Mouse (Mus musculus): ENCODE measurements around the gene Tmem50b. TPM values are rescaled to one million over a fixed set of nuclear protein-coding genes. Genes with fewer than 3 reads are reported as not detected.

The Tmem50b gene
- polyA plus RNA-seq, 1 experiment from 2014 or later: 39.5 TPM

DNA sequence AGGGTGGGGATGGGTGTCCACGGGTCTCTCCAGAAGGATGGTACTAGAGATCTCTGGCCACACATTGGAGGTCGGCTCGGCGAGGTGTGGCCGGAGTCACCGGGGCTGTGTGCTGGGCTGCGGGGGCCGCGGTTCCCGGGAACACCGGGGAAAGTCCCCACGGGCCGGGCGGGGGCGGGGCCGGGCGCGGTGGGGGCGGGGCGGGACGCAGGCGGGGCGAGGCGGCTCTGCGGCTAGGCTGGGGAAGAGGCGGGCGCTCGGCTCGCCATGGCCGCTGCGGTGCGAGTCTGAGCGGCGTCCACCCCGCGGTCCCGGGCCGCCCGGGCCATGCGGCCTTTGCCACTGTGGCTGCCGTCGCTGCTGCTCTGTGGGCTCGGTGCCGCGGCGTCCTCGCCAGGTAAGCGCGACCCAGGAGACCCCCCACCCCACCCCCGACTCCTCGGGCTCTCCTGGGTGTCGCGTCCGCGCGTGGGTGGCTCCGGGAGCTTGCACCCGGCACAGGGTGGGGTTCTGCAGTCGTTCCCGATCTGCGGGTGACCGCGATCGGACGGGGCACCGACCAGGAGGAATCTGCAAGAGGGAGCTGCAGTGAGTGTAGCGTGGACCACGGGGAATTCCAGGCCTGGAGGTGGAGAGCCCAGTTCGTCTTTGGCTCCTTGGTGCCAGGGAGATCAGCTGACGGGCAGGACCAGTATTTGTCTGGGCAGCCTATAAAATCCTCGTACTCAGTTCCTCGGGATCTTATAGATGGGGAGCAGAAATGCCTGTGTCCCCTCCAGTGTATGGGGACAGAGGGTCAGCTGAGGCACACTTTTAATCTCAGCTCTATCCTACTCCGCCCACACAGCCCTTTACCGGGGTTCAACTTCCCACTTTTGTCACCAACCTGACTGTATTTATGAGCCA is 50.5 kb downstream of the Tmem50b start, which contains the start of gene Ifngr2:
Ifngr2 (plus strand) TSS at position 237 of the 906 bp plus-strand sequence.
- peak within 1 kb of the TSS; percentile 95 for H3K9ac ChIP-seq (ENCODE audit: low read depth, low read length)
- WGBS: 2% methylated on average over 23 of the region's 74 CpGs
- H3K4me2 ChIP-seq (ENCODE audit: low read depth, low read length): peak within 1 kb of the TSS; percentile 72
- DNase-seq (ENCODE audit: low spot score): no peak
- H3K4me3 ChIP-seq (ENCODE audit: low read depth, low read length): peak within 1 kb of the TSS; percentile 95
- no peaks in the 10 kb centered on the region for H3K36me3 ChIP-seq (ENCODE audit: control insufficient read depth, insufficient read depth, low read length)
- peaks cover 20% of the 10 kb centered on the region for H3K4me1 ChIP-seq (ENCODE audit: control insufficient read depth, insufficient read depth, low read length)
- no peaks in the 10 kb centered on the region for H3K9me3 ChIP-seq (ENCODE audit: control insufficient read depth, low read length)
- H3K27me3 ChIP-seq (replicated peaks; ENCODE audit: control insufficient read depth, insufficient read depth, low read length): no peaks in the 10 kb centered on the region; the same call in 1 of the 2 replicates
- ATAC-seq (ENCODE audit: low read depth): peak; percentile 89
- peak within 1 kb of the TSS; percentile 76 for H3K27ac ChIP-seq (replicated peaks; ENCODE audit: low read depth, low read length)

DNA sequence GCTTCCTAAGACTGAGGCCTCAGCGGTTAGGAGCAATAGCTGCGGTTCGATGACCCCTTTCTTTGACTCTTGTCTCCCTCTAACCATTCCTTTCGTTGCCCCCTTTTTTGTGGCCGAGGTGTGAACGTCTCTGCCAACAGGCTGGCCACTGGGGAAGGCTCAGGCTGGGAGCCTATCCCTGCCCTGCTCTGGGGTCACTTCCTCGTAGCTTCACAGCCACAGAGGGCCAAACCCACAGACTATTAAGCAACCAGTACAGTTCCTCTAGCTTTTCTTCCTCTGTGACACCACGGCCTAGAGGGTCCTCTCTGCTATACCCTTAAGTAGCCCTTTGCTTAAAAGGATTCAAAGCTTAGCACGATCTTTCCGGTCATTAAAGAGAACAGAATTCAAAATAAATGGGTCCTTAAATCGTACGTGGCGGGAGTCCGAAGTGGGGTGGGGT is 51.2 kb downstream of the Tmem50b start:
- H3K4me2 ChIP-seq (ENCODE audit: low read depth, low read length): peak overlapping the region; percentile 72
- no peaks in the 10 kb centered on the region; the same call in 1 of the 2 replicates for H3K27me3 ChIP-seq (replicated peaks; ENCODE audit: control insufficient read depth, insufficient read depth, low read length)
- ATAC-seq (ENCODE audit: low read depth) (peak; percentile 56), DNase-seq (ENCODE audit: low spot score) (no peak)
- H3K36me3 ChIP-seq (ENCODE audit: control insufficient read depth, insufficient read depth, low read length): no peaks in the 10 kb centered on the region
- no peaks in the 10 kb centered on the region for H3K9me3 ChIP-seq (ENCODE audit: control insufficient read depth, low read length)
- peak overlapping the region; percentile 95 for H3K9ac ChIP-seq (ENCODE audit: low read depth, low read length)
- WGBS: 18% methylated on average over 14 of the region's 14 CpGs
- H3K4me1 ChIP-seq (ENCODE audit: control insufficient read depth, insufficient read depth, low read length): peaks cover 22% of the 10 kb centered on the region
- H3K4me3 ChIP-seq (ENCODE audit: low read depth, low read length): peak overlapping the region; percentile 95
- peak overlapping the region; percentile 76 for H3K27ac ChIP-seq (replicated peaks; ENCODE audit: low read depth, low read length)

- no peak overlapping the region for H3K4me3 ChIP-seq (ENCODE audit: low read depth, low read length)
Measured at GRCm38 (mm10) chr16:91545597-91546281, 51.9 kb downstream of the Tmem50b start.

GRCm38 (mm10) chr16:91543619-91544018 is 54.0 kb downstream of the Tmem50b start:
- Histone ChIP-seq H3K27me3 (replicated peaks; ENCODE audit: control insufficient read depth, insufficient read depth, low read length) (no peaks in the 10 kb centered on the region; the same call in 1 of the 2 replicates), H3K4me1 (ENCODE audit: control insufficient read depth, insufficient read depth, low read length) (peaks cover 16% of the 10 kb centered on the region), H3K36me3 (ENCODE audit: control insufficient read depth, insufficient read depth, low read length) (no peaks in the 10 kb centered on the region), H3K27ac (replicated peaks; ENCODE audit: low read depth, low read length) (no peak overlapping the region), H3K4me3 (ENCODE audit: low read depth, low read length) (no peak overlapping the region), H3K9me3 (ENCODE audit: control insufficient read depth, low read length) (no peaks in the 10 kb centered on the region), H3K4me2 (ENCODE audit: low read depth, low read length) (no peak overlapping the region), H3K9ac (ENCODE audit: low read depth, low read length) (no peak overlapping the region)
- no peak for ATAC-seq (ENCODE audit: low read depth)
- no peak for DNase-seq (ENCODE audit: low spot score)
- WGBS: 97% methylated on average over 1 of the region's 1 CpGs

More at GRCm38 (mm10) chr16:91545597-91546281, 51.9 kb downstream of the Tmem50b start:
- Histone ChIP-seq H3K27ac (replicated peaks; ENCODE audit: low read depth, low read length) (peak overlapping the region; percentile 6; the same call in 1 of the 2 replicates), H3K4me2 (ENCODE audit: low read depth, low read length) (no peak overlapping the region), H3K4me1 (ENCODE audit: control insufficient read depth, insufficient read depth, low read length) (peaks cover 24% of the 10 kb centered on the region), H3K9ac (ENCODE audit: low read depth, low read length) (no peak overlapping the region), H3K9me3 (ENCODE audit: control insufficient read depth, low read length) (no peaks in the 10 kb centered on the region), H3K27me3 (replicated peaks; ENCODE audit: control insufficient read depth, insufficient read depth, low read length) (no peaks in the 10 kb centered on the region; the same call in 1 of the 2 replicates), H3K36me3 (ENCODE audit: control insufficient read depth, insufficient read depth, low read length) (no peaks in the 10 kb centered on the region)
- WGBS: 58% methylated on average over 10 of the region's 10 CpGs
- no peak for DNase-seq (ENCODE audit: low spot score)
- 0 out of 2 replicates have a peak, but pooled peaks have one; percentile 5 for ATAC-seq (ENCODE audit: low read depth)

DNA sequence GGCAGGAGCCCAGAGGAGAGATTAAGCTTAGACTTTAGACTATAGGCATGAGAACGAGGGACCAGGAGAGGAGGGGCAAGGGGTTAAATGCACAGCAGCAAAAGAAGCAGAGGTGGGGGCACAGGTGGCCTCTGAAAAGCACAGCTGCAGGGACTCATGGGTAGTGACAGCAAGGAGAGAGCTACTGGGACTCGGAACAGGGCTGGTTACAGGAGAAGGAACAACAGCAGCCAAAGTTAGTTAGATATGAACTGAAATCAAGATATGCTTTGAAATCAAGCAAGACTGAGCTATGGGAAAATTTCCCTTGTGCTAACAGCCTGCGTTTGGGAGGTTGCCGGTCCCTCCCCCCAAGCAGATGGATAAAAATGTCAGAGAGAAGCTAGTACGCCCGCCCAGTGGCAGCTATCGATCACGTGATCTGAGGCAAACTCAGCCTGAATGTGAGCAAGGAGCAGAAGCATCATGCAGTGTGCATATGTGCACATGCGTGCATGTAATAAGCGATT is 56.0 kb downstream of the Tmem50b start:
- Histone ChIP-seq H3K36me3 (ENCODE audit: control insufficient read depth, insufficient read depth, low read length) (no peaks in the 10 kb centered on the region), H3K27ac (replicated peaks; ENCODE audit: low read depth, low read length) (no peak overlapping the region), H3K27me3 (replicated peaks; ENCODE audit: control insufficient read depth, insufficient read depth, low read length) (no peaks in the 10 kb centered on the region; the same call in 1 of the 2 replicates), H3K4me1 (ENCODE audit: control insufficient read depth, insufficient read depth, low read length) (peaks cover 19% of the 10 kb centered on the region), H3K9ac (ENCODE audit: low read depth, low read length) (peak overlapping the region; percentile 19; the same call in 1 of the 2 replicates), H3K4me3 (ENCODE audit: low read depth, low read length) (0 out of 2 replicates have a peak overlapping the region, but pooled peaks have one; percentile 3), H3K4me2 (ENCODE audit: low read depth, low read length) (peak overlapping the region; percentile 37; the same call in 1 of the 2 replicates), H3K9me3 (ENCODE audit: control insufficient read depth, low read length) (no peaks in the 10 kb centered on the region)
- ATAC-seq (ENCODE audit: low read depth) (no peak), DNase-seq (ENCODE audit: low spot score) (no peak)
- 26% methylated on average over 10 of the region's 10 CpGs for WGBS

DNA sequence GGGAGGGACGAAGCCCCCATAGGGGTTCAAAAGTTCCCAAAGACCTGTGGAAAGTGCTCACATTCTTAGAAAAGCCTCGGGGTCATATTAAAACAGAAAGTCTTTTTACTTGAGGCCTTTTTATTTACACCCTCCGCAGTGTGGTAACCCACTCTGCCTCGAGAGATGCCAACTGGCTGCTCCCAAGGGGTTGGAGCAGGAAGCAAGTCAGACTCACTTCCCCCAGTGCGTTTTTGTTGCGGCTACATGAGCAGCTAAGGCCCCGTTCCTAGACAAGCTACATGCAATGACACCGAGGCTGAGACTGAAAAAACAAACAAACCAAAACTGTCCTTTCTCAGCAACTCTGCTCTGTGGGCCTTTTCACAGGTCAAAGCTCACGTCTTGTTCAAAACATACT is 59.1 kb downstream of the Tmem50b start:
- Histone ChIP-seq H3K4me1 (ENCODE audit: control insufficient read depth, insufficient read depth, low read length) (peaks cover 16% of the 10 kb centered on the region), H3K4me3 (ENCODE audit: low read depth, low read length) (no peak overlapping the region), H3K27me3 (replicated peaks; ENCODE audit: control insufficient read depth, insufficient read depth, low read length) (no peaks in the 10 kb centered on the region), H3K27ac (replicated peaks; ENCODE audit: low read depth, low read length) (peak overlapping the region; percentile 33; the same call in 1 of the 2 replicates), H3K9me3 (ENCODE audit: control insufficient read depth, low read length) (no peaks in the 10 kb centered on the region), H3K9ac (ENCODE audit: low read depth, low read length) (no peak overlapping the region), H3K36me3 (ENCODE audit: control insufficient read depth, insufficient read depth, low read length) (no peaks in the 10 kb centered on the region), H3K4me2 (ENCODE audit: low read depth, low read length) (no peak overlapping the region)
- DNase-seq (ENCODE audit: low spot score): no peak
- no peak for ATAC-seq (ENCODE audit: low read depth)
- 40% methylated on average over 9 of the region's 9 CpGs for WGBS

- no peak for DNase-seq (ENCODE audit: low spot score)
- WGBS: 64% methylated on average over 6 of the region's 6 CpGs
- H3K9me3 ChIP-seq (ENCODE audit: control insufficient read depth, low read length): no peaks in the 10 kb centered on the region
- H3K36me3 ChIP-seq (ENCODE audit: control insufficient read depth, insufficient read depth, low read length): no peaks in the 10 kb centered on the region
- no peaks in the 10 kb centered on the region for H3K27me3 ChIP-seq (replicated peaks; ENCODE audit: control insufficient read depth, insufficient read depth, low read length)
- H3K4me2 ChIP-seq (ENCODE audit: low read depth, low read length): no peak overlapping the region
- no peak overlapping the region for H3K4me3 ChIP-seq (ENCODE audit: low read depth, low read length)
- ATAC-seq (ENCODE audit: low read depth): no peak
- H3K27ac ChIP-seq (replicated peaks; ENCODE audit: low read depth, low read length): peak overlapping the region; percentile 33; the same call in 1 of the 2 replicates
- H3K9ac ChIP-seq (ENCODE audit: low read depth, low read length): no peak overlapping the region
- H3K4me1 ChIP-seq (ENCODE audit: control insufficient read depth, insufficient read depth, low read length): peaks cover 16% of the 10 kb centered on the region
Measured at GRCm38 (mm10) chr16:91538051-91538450, 59.5 kb downstream of the Tmem50b start.

DNA sequence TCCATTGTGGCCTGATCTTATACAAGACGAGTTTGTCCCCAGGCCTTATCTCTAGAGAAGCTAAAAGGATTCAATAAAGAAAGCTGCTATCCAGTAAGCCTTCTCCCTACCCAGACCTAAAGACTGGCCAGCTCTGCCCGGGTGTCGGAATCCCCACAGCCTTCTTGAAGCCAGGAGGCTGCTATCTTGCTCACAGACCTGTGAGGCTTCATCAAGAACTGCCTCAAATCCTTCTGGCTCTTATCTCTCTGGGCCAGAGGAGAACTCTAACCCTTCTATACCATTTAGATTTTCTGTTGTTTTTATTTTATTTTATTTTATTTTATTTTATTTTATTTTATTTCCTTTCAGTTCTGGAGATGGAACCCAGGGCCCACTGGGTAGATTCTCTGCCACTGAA is 60.5 kb downstream of the Tmem50b start:
- H3K9ac ChIP-seq (ENCODE audit: low read depth, low read length): no peak overlapping the region
- no peak overlapping the region for H3K4me2 ChIP-seq (ENCODE audit: low read depth, low read length)
- H3K27ac ChIP-seq (replicated peaks; ENCODE audit: low read depth, low read length): no peak overlapping the region
- no peaks in the 10 kb centered on the region for H3K36me3 ChIP-seq (ENCODE audit: control insufficient read depth, insufficient read depth, low read length)
- no peaks in the 10 kb centered on the region for H3K27me3 ChIP-seq (replicated peaks; ENCODE audit: control insufficient read depth, insufficient read depth, low read length)
- H3K4me3 ChIP-seq (ENCODE audit: low read depth, low read length): no peak overlapping the region
- DNase-seq (ENCODE audit: low spot score) (no peak), ATAC-seq (ENCODE audit: low read depth) (no peak)
- 83% methylated on average over 3 of the region's 3 CpGs for WGBS
- no peaks in the 10 kb centered on the region for H3K9me3 ChIP-seq (ENCODE audit: control insufficient read depth, low read length)
- peaks cover 16% of the 10 kb centered on the region for H3K4me1 ChIP-seq (ENCODE audit: control insufficient read depth, insufficient read depth, low read length)
